Mouse (Mus musculus): ENCODE results near the gene Mif. TPM values are rescaled to one million over a fixed set of nuclear protein-coding genes. Genes with fewer than 3 reads are reported as not detected.

Gene Mif
- polyA plus RNA-seq, 1 experiment = 261 TPM

DNA sequence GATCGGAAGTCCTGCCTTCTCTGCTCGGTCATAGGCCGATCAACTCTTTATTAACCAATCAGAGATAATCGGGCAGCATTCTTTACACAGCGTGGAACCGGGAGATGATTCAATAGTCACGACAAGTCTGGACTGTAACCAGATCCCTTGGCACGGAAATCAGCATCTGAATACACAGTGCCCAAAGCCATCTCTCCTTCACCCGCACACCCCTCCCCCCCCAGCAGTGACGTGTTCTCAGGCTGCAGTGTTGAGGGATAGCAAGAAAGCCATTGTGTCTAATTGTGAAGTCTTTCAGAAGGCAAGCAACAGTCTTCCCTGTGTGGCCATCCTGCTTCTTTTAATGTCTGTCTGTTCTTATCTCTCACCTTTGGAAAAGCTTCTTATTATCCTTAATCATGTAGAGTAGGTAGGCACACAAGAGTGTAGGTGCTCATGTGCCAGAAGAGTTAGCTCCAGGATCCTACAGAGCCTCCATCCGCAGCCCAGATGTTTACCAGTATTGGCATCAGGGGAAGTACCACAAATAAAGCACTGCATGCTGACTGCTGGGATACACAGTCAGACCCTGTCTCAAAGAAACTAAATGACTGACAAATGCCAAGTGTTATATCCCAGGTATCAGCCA, 13.0 kb upstream of the Mif start:
- peaks cover 4% of the 10 kb centered on the region for H3K4me1 ChIP-seq (ENCODE audit: control insufficient read depth, insufficient read depth, low read length)
- peak overlapping the region; percentile 30; the same call in 1 of the 2 replicates for H3K27ac ChIP-seq (ENCODE audit: control insufficient read depth, insufficient read depth, low read depth, low read length)
- no peaks in the 10 kb centered on the region for H3K36me3 ChIP-seq (ENCODE audit: control insufficient read depth, insufficient read depth, low read length)
- no peaks in the 10 kb centered on the region for H3K27me3 ChIP-seq (ENCODE audit: control insufficient read depth, insufficient read depth, low read length)
- TF ChIP-seq CTCF (IDR thresholded peaks at IDR 0.05; ENCODE audit: control insufficient read depth, insufficient read depth, insufficient replicate concordance, low read depth, low read length) (no peak), POLR2A (IDR thresholded peaks at IDR 0.05; ENCODE audit: control insufficient read depth, low read depth, low read length) (no peak)
- peak overlapping the region; percentile 36 for H3K4me3 ChIP-seq (ENCODE audit: control insufficient read depth, low read depth, low read length)

DNA sequence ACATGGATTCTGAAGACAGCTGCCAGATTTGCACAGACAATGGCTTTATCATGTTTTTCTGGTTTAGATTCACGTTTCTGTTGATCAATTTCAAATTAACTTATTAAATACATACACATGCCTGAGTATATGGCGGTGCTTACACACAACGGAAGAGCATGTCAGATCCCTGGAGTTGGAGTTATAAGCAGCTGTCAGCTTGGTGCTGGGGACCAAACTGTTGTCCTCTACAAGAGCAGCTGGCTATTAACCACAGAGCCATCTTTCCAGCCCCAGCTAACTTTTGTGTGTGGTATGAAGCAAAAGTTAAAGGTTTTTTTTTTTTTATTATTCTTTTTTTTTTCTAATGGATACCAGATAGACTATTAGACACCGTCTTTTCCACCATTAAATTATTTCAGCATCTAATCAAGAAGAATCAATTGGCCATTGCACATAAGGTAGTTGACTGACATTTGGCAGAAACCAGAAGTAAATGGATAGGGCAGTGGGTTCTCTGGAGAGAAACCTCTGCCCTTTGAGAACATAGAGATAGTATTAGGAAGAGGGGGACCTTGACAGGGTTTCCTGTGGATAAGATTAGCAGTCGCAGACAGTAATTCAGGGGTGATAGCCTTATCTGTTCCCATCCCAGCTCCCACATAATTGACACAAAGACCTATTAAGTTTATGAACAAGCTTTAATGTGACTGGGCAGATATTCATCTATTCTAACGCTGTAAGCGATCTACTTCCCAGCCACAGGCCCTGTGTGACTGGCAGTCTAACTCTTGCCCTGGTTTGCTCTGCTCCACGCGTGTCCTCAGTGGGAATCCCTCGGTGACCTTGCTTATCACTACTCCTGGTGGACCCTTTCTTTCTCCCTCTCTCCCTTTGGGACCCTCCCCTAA, 12.2 kb upstream of the Mif start:
- Histone ChIP-seq H3K27ac (ENCODE audit: control insufficient read depth, insufficient read depth, low read depth, low read length) (no peak overlapping the region; the same call in 1 of the 2 replicates), H3K4me3 (ENCODE audit: control insufficient read depth, low read depth, low read length) (peak overlapping the region; percentile 36; the same call in 1 of the 2 replicates)
- TF ChIP-seq POLR2A (IDR thresholded peaks at IDR 0.05; ENCODE audit: control insufficient read depth, low read depth, low read length) = no peak
- no peak for TF ChIP-seq CTCF (IDR thresholded peaks at IDR 0.05; ENCODE audit: control insufficient read depth, insufficient read depth, insufficient replicate concordance, low read depth, low read length)

GRCm38 (mm10) chr10:75861587-75861986, 1.5 kb upstream of the Mif start:
- peak overlapping the region; percentile 76 for H3K4me3 ChIP-seq (ENCODE audit: control insufficient read depth, low read depth, low read length)
- H3K4me1 ChIP-seq (ENCODE audit: control insufficient read depth, insufficient read depth, low read length) = peaks cover 11% of the 10 kb centered on the region
- peak overlapping the region; percentile 86 for H3K27ac ChIP-seq (ENCODE audit: control insufficient read depth, insufficient read depth, low read depth, low read length)
- H3K36me3 ChIP-seq (ENCODE audit: control insufficient read depth, insufficient read depth, low read length) = no peaks in the 10 kb centered on the region
- no peak for TF ChIP-seq POLR2A (IDR thresholded peaks at IDR 0.05; ENCODE audit: control insufficient read depth, low read depth, low read length)
- no peak for TF ChIP-seq CTCF (IDR thresholded peaks at IDR 0.05; ENCODE audit: control insufficient read depth, insufficient read depth, insufficient replicate concordance, low read depth, low read length)
- no peaks in the 10 kb centered on the region for H3K27me3 ChIP-seq (ENCODE audit: control insufficient read depth, insufficient read depth, low read length)

More for the DNA sequence above, 12.2 kb upstream of the Mif start:
- H3K36me3 ChIP-seq (ENCODE audit: control insufficient read depth, insufficient read depth, low read length) = no peaks in the 10 kb centered on the region
- peaks cover 4% of the 10 kb centered on the region for H3K4me1 ChIP-seq (ENCODE audit: control insufficient read depth, insufficient read depth, low read length)
- no peaks in the 10 kb centered on the region for H3K27me3 ChIP-seq (ENCODE audit: control insufficient read depth, insufficient read depth, low read length)

GRCm38 (mm10) chr10:75860746-75861145, 706 bp upstream of the Mif start:
- H3K4me3 ChIP-seq (ENCODE audit: control insufficient read depth, low read depth, low read length) = peak overlapping the region; percentile 92

DNA sequence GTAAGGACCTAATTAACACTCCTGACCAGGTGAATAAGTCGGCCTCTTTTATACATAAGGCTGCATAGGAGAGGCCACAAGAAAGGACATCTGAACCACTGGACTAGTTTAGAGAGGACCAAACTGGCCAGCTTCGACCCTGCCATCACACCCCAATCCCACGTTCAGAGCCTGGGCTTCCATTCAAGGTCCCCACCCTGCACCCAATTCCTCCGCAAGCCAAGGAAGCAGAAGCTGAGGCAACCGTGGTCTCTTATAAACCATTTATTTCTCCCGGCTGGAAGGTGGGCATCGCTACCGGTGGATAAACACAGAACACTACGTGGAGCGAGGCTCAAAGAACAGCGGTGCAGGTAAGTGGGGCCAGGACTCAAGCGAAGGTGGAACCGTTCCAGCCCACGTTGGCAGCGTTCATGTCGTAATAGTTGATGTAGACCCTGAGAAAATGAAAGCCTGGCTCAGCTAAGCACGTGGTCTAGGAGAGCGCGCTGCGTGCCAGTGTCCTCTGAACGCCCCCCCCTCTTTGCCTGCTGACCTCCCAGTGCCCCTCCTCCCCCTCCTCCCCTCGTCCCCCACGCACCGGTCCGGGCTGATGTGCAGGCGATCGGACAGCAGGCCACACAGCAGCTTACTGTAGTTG, 813 bp downstream of the Mif start:
- TF ChIP-seq CTCF (IDR thresholded peaks at IDR 0.05; ENCODE audit: control insufficient read depth, insufficient read depth, insufficient replicate concordance, low read depth, low read length) = peak; percentile 0; the same call in 1 of the 2 replicates
- TF ChIP-seq POLR2A (IDR thresholded peaks at IDR 0.05; ENCODE audit: control insufficient read depth, low read depth, low read length) = no peak
- H3K27me3 ChIP-seq (ENCODE audit: control insufficient read depth, insufficient read depth, low read length) = no peaks in the 10 kb centered on the region
- H3K36me3 ChIP-seq (ENCODE audit: control insufficient read depth, insufficient read depth, low read length) = no peaks in the 10 kb centered on the region
- peak overlapping the region; percentile 92 for H3K4me3 ChIP-seq (ENCODE audit: control insufficient read depth, low read depth, low read length)
- peak overlapping the region; percentile 86 for H3K27ac ChIP-seq (ENCODE audit: control insufficient read depth, insufficient read depth, low read depth, low read length)
- peaks cover 8% of the 10 kb centered on the region for H3K4me1 ChIP-seq (ENCODE audit: control insufficient read depth, insufficient read depth, low read length)

More at GRCm38 (mm10) chr10:75860746-75861145, 706 bp upstream of the Mif start:
- peak overlapping the region; percentile 86 for H3K27ac ChIP-seq (ENCODE audit: control insufficient read depth, insufficient read depth, low read depth, low read length)
- no peaks in the 10 kb centered on the region for H3K27me3 ChIP-seq (ENCODE audit: control insufficient read depth, insufficient read depth, low read length)
- peaks cover 10% of the 10 kb centered on the region for H3K4me1 ChIP-seq (ENCODE audit: control insufficient read depth, insufficient read depth, low read length)
- H3K36me3 ChIP-seq (ENCODE audit: control insufficient read depth, insufficient read depth, low read length) = no peaks in the 10 kb centered on the region
- TF ChIP-seq CTCF (IDR thresholded peaks at IDR 0.05; ENCODE audit: control insufficient read depth, insufficient read depth, insufficient replicate concordance, low read depth, low read length) (no peak), POLR2A (IDR thresholded peaks at IDR 0.05; ENCODE audit: control insufficient read depth, low read depth, low read length) (peak; percentile 47; the same call in 1 of the 2 replicates)

GRCm38 (mm10) chr10:75857598-75857997, 2.4 kb downstream of the Mif start:
- Histone ChIP-seq H3K4me3 (ENCODE audit: control insufficient read depth, low read depth, low read length) (no peak overlapping the region; the same call in 1 of the 2 replicates), H3K27me3 (ENCODE audit: control insufficient read depth, insufficient read depth, low read length) (no peaks in the 10 kb centered on the region), H3K4me1 (ENCODE audit: control insufficient read depth, insufficient read depth, low read length) (peaks cover 12% of the 10 kb centered on the region), H3K36me3 (ENCODE audit: control insufficient read depth, insufficient read depth, low read length) (no peaks in the 10 kb centered on the region), H3K27ac (ENCODE audit: control insufficient read depth, insufficient read depth, low read depth, low read length) (peak overlapping the region; percentile 0)
- no peak for TF ChIP-seq CTCF (IDR thresholded peaks at IDR 0.05; ENCODE audit: control insufficient read depth, insufficient read depth, insufficient replicate concordance, low read depth, low read length)
- TF ChIP-seq POLR2A (IDR thresholded peaks at IDR 0.05; ENCODE audit: control insufficient read depth, low read depth, low read length) = peak; percentile 52; the same call in 1 of the 2 replicates
